Mouse (Mus musculus): ENCODE measurements around the gene Gna14.

GRCm38 (mm10) chr19:16528225-16528828, 92.8 kb downstream of the Gna14 start:
- no peak for TF ChIP-seq POLR2A (IDR thresholded peaks at IDR 0.05; ENCODE audit: insufficient read depth, low read depth, low read length)
- no peak for TF ChIP-seq CTCF (IDR thresholded peaks at IDR 0.05)
- TF ChIP-seq EP300 (IDR thresholded peaks at IDR 0.05; ENCODE audit: insufficient read depth, low read depth, low read length) = no peak

Data from heart, adult 2 months (tissue).